Mouse (Mus musculus): Measurements from ENCODE around the gene Vmn1r100. TPM values are rescaled to one million over a fixed set of nuclear protein-coding genes. Genes with fewer than 3 reads are reported as not detected.
"Not testable (repeated sequence)": the region's sequence is repeated elsewhere in the genome, so short reads cannot be mapped to it uniquely, and the experiment has no call there.

The Vmn1r100 gene
- not detected in 2 replicates for polyA plus RNA-seq (2012; rRNA removed)

GRCm38 (mm10) chr7:20417642-20418041 lies at the start of gene Vmn1r100:
Gene Vmn1r100 (plus strand): TSS chr7:20417942.
- H3K4me1 ChIP-seq (ENCODE audit: control insufficient read depth, insufficient read depth, low read length); H3K27ac ChIP-seq (ENCODE audit: insufficient read depth, low read length); H3K4me3 ChIP-seq (ENCODE audit: insufficient read depth, low read length): not testable (repeated sequence)

GRCm38 (mm10) chr7:20375310-20375709 lies 42.4 kb upstream of the Vmn1r100 start, which contains the start of gene Gm5728:
Gene Gm5728 (minus strand): TSS chr7:20375410.
- H3K27ac ChIP-seq (ENCODE audit: insufficient read depth, low read length) = not testable (repeated sequence)

GRCm38 (mm10) chr7:20442493-20442892 lies 24.8 kb downstream of the Vmn1r100 start, which contains the start of gene Vmn1r101:
Gene Vmn1r101 (minus strand): TSS chr7:20442593.
- H3K4me3 ChIP-seq (ENCODE audit: insufficient read depth, low read length); H3K4me1 ChIP-seq (ENCODE audit: control insufficient read depth, insufficient read depth, low read length); H3K27ac ChIP-seq (ENCODE audit: insufficient read depth, low read length): not testable (repeated sequence)

More at GRCm38 (mm10) chr7:20375310-20375709, 42.4 kb upstream of the Vmn1r100 start, which contains the start of gene Gm5728:
- H3K4me3 ChIP-seq (ENCODE audit: insufficient read depth, low read length); H3K4me1 ChIP-seq (ENCODE audit: control insufficient read depth, insufficient read depth, low read length): not testable (repeated sequence)

Other genes starting within 250 kb of the Vmn1r100 start
- gene Vmn1r94, start 249.6 kb upstream of the Vmn1r100 start, polyA plus RNA-seq (2012; rRNA removed) = not detected in 2 replicates
- not detected in 2 replicates for gene Vmn1r95, start 224.2 kb upstream of the Vmn1r100 start, polyA plus RNA-seq (2012; rRNA removed)
- not detected in 2 replicates for gene Gm6164, start 212.3 kb upstream of the Vmn1r100 start, polyA plus RNA-seq (2012; rRNA removed)
- not detected in 2 replicates for gene Gm4498, start 184.1 kb upstream of the Vmn1r100 start, polyA plus RNA-seq (2012; rRNA removed)
- gene Gm5890, start 155.1 kb upstream of the Vmn1r100 start, polyA plus RNA-seq (2012; rRNA removed) = not detected in 2 replicates
- not detected in 2 replicates for gene Gm4133, start 83.9 kb upstream of the Vmn1r100 start, polyA plus RNA-seq (2012; rRNA removed)
- not detected in 2 replicates for gene Gm5728, start 42.5 kb upstream of the Vmn1r100 start, polyA plus RNA-seq (2012; rRNA removed)
- gene Vmn1r101, start 24.7 kb downstream of the Vmn1r100 start, polyA plus RNA-seq (2012; rRNA removed) = not detected in 2 replicates
- gene Gm10670, start 57.0 kb downstream of the Vmn1r100 start, polyA plus RNA-seq (2012; rRNA removed) = not detected in 2 replicates
- gene Vmn1r103, start 92.6 kb downstream of the Vmn1r100 start, polyA plus RNA-seq (2012; rRNA removed) = not detected in 2 replicates
- gene Vmn1r104, start 115.9 kb downstream of the Vmn1r100 start, polyA plus RNA-seq (2012; rRNA removed) = not detected in 2 replicates
- gene Gm5726, start 127.8 kb downstream of the Vmn1r100 start, polyA plus RNA-seq (2012; rRNA removed) = not detected in 2 replicates
- gene Gm4141, start 158.3 kb downstream of the Vmn1r100 start, polyA plus RNA-seq (2012; rRNA removed) = not detected in 2 replicates
- gene Gm4513, start 181.1 kb downstream of the Vmn1r100 start, polyA plus RNA-seq (2012; rRNA removed) = not detected in 2 replicates

Data from cortical plate, adult 2 months (tissue).